Comparison of ENCODE assay signal across 19 mouse cellular contexts in genomic region chr9:31098118-31098517, GRCm38 (mm10). TPM values are rescaled to one million over a fixed set of nuclear protein-coding genes. Genes with fewer than 3 reads are reported as not detected.
DNase-seq lines count a peak whose midpoint lies in the region; ATAC-seq and TF ChIP-seq lines count a peak whose summit lies in the region.
"Had no signal": no experiment of that assay in that cellular context is flagged by ENCODE, and none has a peak within 500 bp of the region (broad histone marks: within the 10 kb centered on the region; RNA-seq: fewer than 3 reads in every experiment).

No protein-coding gene starts in this region.

- TF ChIP-seq POLR2A in ES-Bruce4 (IDR thresholded peaks at IDR 0.05; ENCODE audit: insufficient read depth, low read length), result no peak

- peak; percentile 58 for TF ChIP-seq CTCF in ES-Bruce4 (IDR thresholded peaks at IDR 0.05; ENCODE audit: low read depth, low read length)

- H3K9ac ChIP-seq in kidney, embryonic 15.5 days, result no peak overlapping the region
- H3K9ac ChIP-seq in ES-Bruce4 (ENCODE audit: low read depth, poor library complexity, severe bottlenecking), result no peak overlapping the region
- H3K9ac ChIP-seq: heart, embryonic 13.5 days; hindbrain, embryonic 14.5 days; intestine, embryonic 15.5 days; midbrain, embryonic 13.5 days; neural tube, embryonic 13.5 days had no signal

- peaks cover 11% of the 10 kb centered on the region; the same call in 1 of the 2 replicates for H3K36me3 ChIP-seq in kidney, embryonic 15.5 days
- peaks cover 20% of the 10 kb centered on the region for H3K36me3 ChIP-seq in ES-Bruce4 (ENCODE audit: control insufficient read depth, insufficient read depth, low read length, poor library complexity, severe bottlenecking)
- H3K36me3 ChIP-seq: heart, embryonic 13.5 days; midbrain, embryonic 13.5 days; neural tube, embryonic 13.5 days had no signal

- no peak for TF ChIP-seq EP300 in ES-Bruce4 (IDR thresholded peaks at IDR 0.05; ENCODE audit: insufficient read depth, low read depth, low read length)

- no peak for ATAC-seq in kidney, embryonic 15.5 days (replicated peaks; ENCODE audit: low FRiP score)
- ATAC-seq: intestine, embryonic 15.5 days had no signal

- H3K4me2 ChIP-seq in kidney, embryonic 15.5 days, result no peak overlapping the region
- H3K4me2 ChIP-seq: heart, embryonic 13.5 days; hindbrain, embryonic 14.5 days; intestine, embryonic 15.5 days; liver, embryonic 11.5 days; midbrain, embryonic 13.5 days; neural tube, embryonic 13.5 days had no signal

- H3K27me3 ChIP-seq in kidney, embryonic 15.5 days, result no peaks in the 10 kb centered on the region
- H3K27me3 ChIP-seq in ES-Bruce4 (ENCODE audit: control insufficient read depth, insufficient read depth, low read length, poor library complexity, severe bottlenecking), result no peaks in the 10 kb centered on the region
- H3K27me3 ChIP-seq: intestine, embryonic 15.5 days; midbrain, embryonic 13.5 days; neural tube, embryonic 13.5 days had no signal

- 67% methylated on average over 6 of the region's 6 CpGs for WGBS in kidney, embryonic 15.5 days

- H3K27ac ChIP-seq in kidney, embryonic 15.5 days, result no peak overlapping the region
- H3K27ac ChIP-seq in ES-Bruce4 (ENCODE audit: insufficient read depth, low read length), result no peak overlapping the region
- H3K27ac ChIP-seq: heart, embryonic 13.5 days; hindbrain, embryonic 14.5 days; intestine, embryonic 15.5 days; midbrain, embryonic 13.5 days; neural tube, embryonic 13.5 days had no signal

- H3K9me3 ChIP-seq in kidney, embryonic 15.5 days (replicated peaks), result no peaks in the 10 kb centered on the region
- no peaks in the 10 kb centered on the region for H3K9me3 ChIP-seq in ES-Bruce4 (replicated peaks; ENCODE audit: control insufficient read depth, insufficient read depth, low read length, poor library complexity, severe bottlenecking)
- H3K9me3 ChIP-seq: heart, embryonic 13.5 days; intestine, embryonic 15.5 days; midbrain, embryonic 13.5 days; neural tube, embryonic 13.5 days had no signal

- no peaks in the 10 kb centered on the region for H3K4me1 ChIP-seq in kidney, embryonic 15.5 days
- H3K4me1 ChIP-seq in ES-Bruce4 (ENCODE audit: control insufficient read depth, insufficient read depth, low read length), result no peaks in the 10 kb centered on the region
- H3K4me1 ChIP-seq: intestine, embryonic 15.5 days; midbrain, embryonic 13.5 days had no signal

- H3K4me3 ChIP-seq in kidney, embryonic 15.5 days (replicated peaks), result no peak overlapping the region
- no peak overlapping the region for H3K4me3 ChIP-seq in ES-Bruce4 (ENCODE audit: low read depth, low read length)
- H3K4me3 ChIP-seq: heart, embryonic 13.5 days; intestine, embryonic 15.5 days; midbrain, embryonic 13.5 days; neural tube, embryonic 13.5 days had no signal

- peak; percentile 21 to 25 for DNase-seq in kidney, postnatal 25 days
- peak; percentile 18 for DNase-seq in A20 (ENCODE audit: low read depth, low spot score)
- DNase-seq in adipocyte (ENCODE audit: low spot score), result peak; percentile 6
- DNase-seq in cerebellum, postnatal 36 days, result no peak
- DNase-seq in Muller cell, postnatal 12 days (ENCODE audit: inconsistent ontology term), result no peak
- DNase-seq in cerebellum, adult 9-11 months, result no peak
- DNase-seq: adrenal gland, postnatal 14 days; cerebellum, adult 11 months; cerebellum, postnatal 25 days; heart, postnatal 36 days; right cerebral cortex, adult 18-20 months had no signal

RNA-seq across cellular contexts. Expression of gene St14, which starts 33.5 kb away (rescaled TPM):
- polyA plus RNA-seq in kidney, embryonic 15.5 days (2015; fragmentation: Nextera tagmentation; extraction: Ambion mirVana), result 32.0 and 32.5 TPM in 2 replicates
- polyA plus RNA-seq in ES-Bruce4 (2011; ENCODE audit: insufficient read depth, insufficient read length, low read depth, missing spikeins), result 118 and 123 TPM in 2 replicates

Comparison
In these comparisons a context has a peak if more than half of its experiments do, and no peak if none do; other contexts are left out.
1. DNase-seq: peak in kidney, postnatal 25 days (2 of 2), A20 (single experiment) and adipocyte (single experiment); none in cerebellum, postnatal 36 days (0 of 2), Muller cell, postnatal 12 days (single experiment) and cerebellum, adult 9-11 months (single experiment).